Mouse (Mus musculus) megakaryocyte, embryonic 14.5 days (primary cell): Measurements from ENCODE around the gene Slamf8.

ENCODE experiments used
- FLI1 ChIP-seq: IDR thresholded peaks from 2 replicates; pipeline ENCODE4 v1.6.1; 2012; ENCODE audit warnings: low read length, inconsistent platforms, mixed read lengths
- GATA1 ChIP-seq: IDR thresholded peaks from 3 replicates; pipeline ENCODE4 v1.6.1; 2012; ENCODE audit warnings: mixed read lengths, low read length, inconsistent platforms, borderline replicate concordance

DNA sequence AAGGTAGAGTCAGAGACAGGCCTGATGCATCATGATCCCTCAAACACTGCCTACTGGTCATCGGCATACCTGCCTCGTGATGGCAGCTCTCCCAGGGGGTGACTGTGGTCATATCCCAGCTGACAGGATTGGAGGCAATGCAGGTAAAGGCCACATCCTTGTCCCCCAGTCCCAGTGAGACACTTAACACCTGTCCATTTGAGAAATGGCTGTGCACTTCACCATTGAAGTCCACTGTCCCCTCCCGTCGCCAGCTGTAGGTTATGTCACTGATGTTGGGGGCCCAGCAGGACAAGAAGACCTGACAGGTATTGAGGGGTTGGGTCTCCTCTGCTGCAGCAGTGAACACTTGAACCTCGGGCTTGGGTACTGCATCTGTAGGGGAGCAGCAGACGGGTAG is 6.1 kb downstream of the Slamf8 start:
- no peak for TF ChIP-seq GATA1
- no peak for TF ChIP-seq FLI1
